Mouse (Mus musculus): ENCODE results near the gene Hoxa11.

DNA sequence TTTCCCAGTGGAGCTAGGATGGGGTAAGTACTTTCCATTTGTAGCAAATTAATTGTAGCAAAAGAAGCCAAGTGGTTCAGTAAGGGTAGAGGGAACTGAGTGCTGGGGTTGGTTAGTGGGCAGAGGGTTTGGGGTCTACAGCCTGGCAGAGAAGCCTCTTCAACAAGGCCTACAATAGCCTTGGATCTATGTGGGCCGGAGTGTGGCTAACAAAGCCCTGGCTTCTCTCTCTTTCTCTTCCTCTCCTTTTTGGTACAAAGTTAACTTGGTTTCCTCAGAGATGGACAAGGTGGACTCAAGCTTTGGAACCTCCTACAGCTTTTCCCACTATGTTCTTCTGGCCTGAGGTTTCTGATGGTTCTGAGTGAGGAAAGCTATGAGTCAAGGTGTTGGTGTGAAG lies 44.3 kb downstream of the Hoxa11 start:
- TF ChIP-seq E2F4 (IDR thresholded peaks at IDR 0.05; ENCODE audit: insufficient read depth) (no peak), POLR2AphosphoS2 (IDR thresholded peaks at IDR 0.05; ENCODE audit: insufficient read length, low read depth) (no peak), MYOG (IDR thresholded peaks at IDR 0.05; ENCODE audit: control insufficient read depth in 1 of 3, insufficient read depth in 1 of 3, insufficient read length in 2 of 3, low read depth in 2 of 3) (no peak), POLR2A (IDR thresholded peaks at IDR 0.05; ENCODE audit: insufficient read length, low read depth) (no peak), TCF12 (IDR thresholded peaks at IDR 0.05; ENCODE audit: insufficient read depth, poor library complexity, severe bottlenecking) (no peak), TCF3 (IDR thresholded peaks at IDR 0.05; ENCODE audit: insufficient read length, low read depth) (no peak), MYOD1 (IDR thresholded peaks at IDR 0.05; ENCODE audit: control insufficient read depth in 1 of 3, insufficient read length in 2 of 3, low read depth in 2 of 3) (no peak), USF1 (IDR thresholded peaks at IDR 0.05; ENCODE audit: low read depth) (no peak), MAX (IDR thresholded peaks at IDR 0.05; ENCODE audit: low read depth) (no peak)

All from myocyte (in vitro differentiated cells).